Mouse (Mus musculus) heart, adult 2 months (tissue): Measurements from ENCODE around the gene Metap1. TPM values are rescaled to one million over a fixed set of nuclear protein-coding genes. Genes with fewer than 3 reads are reported as not detected.
"Not testable (repeated sequence)": the region's sequence is repeated elsewhere in the genome, so short reads cannot be mapped to it uniquely, and the experiment has no call there.

ENCODE experiments used
- DNase-seq, 2 experiments: peaks; one replicate each; pipeline ENCODE4 v3.0.0; 2021
- H3K27ac ChIP-seq: fragments of 200-600 bp; 2 replicates; pipeline ENCODE4 v1.8.1; 2022
- H3K27me3 ChIP-seq: fragments of 200-500 bp; 2 replicates; pipeline ENCODE4 v1.6.1; 2012; ENCODE audit warnings: mild to moderate bottlenecking, low read length, inconsistent platforms, mixed read lengths; ENCODE audit not compliant: control insufficient read depth, insufficient read depth
- H3K36me3 ChIP-seq: fragments of 200-500 bp; 2 replicates; pipeline ENCODE4 v1.6.1; 2012; ENCODE audit warnings: low read length, inconsistent platforms; ENCODE audit not compliant: control insufficient read depth, insufficient read depth
- H3K4me1 ChIP-seq: fragments of 200-500 bp; 2 replicates; pipeline ENCODE4 v1.6.1; 2011; ENCODE audit warnings: low read length; ENCODE audit not compliant: control insufficient read depth, insufficient read depth
- H3K4me3 ChIP-seq: fragments of 200-600 bp; 2 replicates; pipeline ENCODE4 v1.8.1; 2022
- H3K79me2 ChIP-seq: fragments of 200-500 bp; replicated peaks from 2 replicates; pipeline ENCODE4 v1.6.1; 2012; ENCODE audit warnings: mild to moderate bottlenecking, inconsistent platforms, low read length, moderate library complexity, mixed read lengths; ENCODE audit not compliant: control insufficient read depth, insufficient read depth
- H3K9ac ChIP-seq: fragments of 200-500 bp; 2 replicates; pipeline ENCODE4 v1.6.1; 2012; ENCODE audit warnings: low read depth, mild to moderate bottlenecking, control low read depth, inconsistent platforms, low read length, mixed read lengths
- CTCF ChIP-seq: fragments of 200-600 bp; IDR thresholded peaks from 2 replicates; pipeline ENCODE4 v1.8.1; 2022; ENCODE audit warnings: antibody characterized with exemption, mild to moderate bottlenecking, moderate library complexity
- EP300 ChIP-seq: fragments of 200-500 bp; IDR thresholded peaks from 2 replicates; pipeline ENCODE4 v1.6.1; 2011; ENCODE audit warnings: low read depth, low read length, control low read depth; ENCODE audit not compliant: insufficient read depth
- POLR2A ChIP-seq: fragments of 200-500 bp; IDR thresholded peaks from 2 replicates; pipeline ENCODE4 v1.6.1; 2011; ENCODE audit warnings: mild to moderate bottlenecking, low read depth, low read length, control low read depth; ENCODE audit not compliant: insufficient read depth
- WGBS: fragments of 180-500 bp; shearing (Covaris S2); methylation state at CpG from one replicate; pipeline ENCODE4 v1.1.7; 2018; 5-methylcytosine and 5-hydroxymethylcytosine counted together
- intact Hi-C: fragments of 180-260 bp; cut with DNase I; formaldehyde crosslinking; loops from one replicate; pipeline ENCODE4 v1.15.1; 2025
- polyA plus RNA-seq: library from polyadenylated mRNA; depleted of rRNA; stranded (reverse); fragments of >200 nt; gene quantifications from 2 replicates; pipeline ENCODE4 v1.2.3, GENCODE M21; 2012
- total RNA-seq, 2 experiments: library from RNA; stranded (reverse); gene quantifications; 2 replicates each; pipeline ENCODE4 v1.2.3; 2021

The Metap1 gene
- total and polyA plus RNA-seq, 3 experiments = 21.3 to 39.1 (median 34.5) TPM

- no peak for TF ChIP-seq EP300
- TF ChIP-seq POLR2A = no peak
- no peak for TF ChIP-seq CTCF
- H3K36me3 ChIP-seq = peaks cover 7% of the 10 kb centered on the region
Measured at GRCm38 (mm10) chr3:138483240-138483639, 6.1 kb downstream of the Metap1 start.

GRCm38 (mm10) chr3:138481526-138482284, 7.6 kb downstream of the Metap1 start:
- TF ChIP-seq POLR2A (no peak), CTCF (no peak), EP300 (no peak)
- intact Hi-C loops = no loop called here
- 46% methylated on average over 14 of the region's 14 CpGs for WGBS
- peak overlapping the region; percentile 7; the same call in 1 of the 2 replicates for H3K4me3 ChIP-seq
- H3K27ac ChIP-seq = no peak overlapping the region
- H3K79me2 ChIP-seq = peaks cover 4% of the 10 kb centered on the region
- H3K4me1 ChIP-seq = peaks cover 4% of the 10 kb centered on the region
- DNase-seq = no peak
- H3K27me3 ChIP-seq = no peaks in the 10 kb centered on the region
- peaks cover 3% of the 10 kb centered on the region; the same call in 1 of the 2 replicates for H3K36me3 ChIP-seq
- H3K9ac ChIP-seq = no peak overlapping the region

More at GRCm38 (mm10) chr3:138483240-138483639, 6.1 kb downstream of the Metap1 start:
- WGBS = 69% methylated on average over 2 of the region's 2 CpGs
- Histone ChIP-seq H3K4me3 (no peak overlapping the region), H3K27ac (no peak overlapping the region), H3K79me2 (peaks cover 4% of the 10 kb centered on the region), H3K27me3 (no peaks in the 10 kb centered on the region), H3K4me1 (peaks cover 4% of the 10 kb centered on the region), H3K9ac (no peak overlapping the region)
- DNase-seq = no peak
- intact Hi-C loops = no loop called here

GRCm38 (mm10) chr3:138479489-138479888, 9.8 kb downstream of the Metap1 start:
- Histone ChIP-seq H3K4me3 (no peak overlapping the region), H3K9ac (no peak overlapping the region), H3K79me2 (peaks cover 2% of the 10 kb centered on the region; the same call in 1 of the 2 replicates), H3K36me3 (peaks cover 3% of the 10 kb centered on the region; the same call in 1 of the 2 replicates), H3K27ac (no peak overlapping the region), H3K27me3 (no peaks in the 10 kb centered on the region), H3K4me1 (peaks cover 3% of the 10 kb centered on the region)
- TF ChIP-seq CTCF (no peak), EP300 (no peak), POLR2A (no peak)
- DNase-seq = no peak
- WGBS = 92% methylated on average over 8 of the region's 8 CpGs
- intact Hi-C loops = no loop called here

GRCm38 (mm10) chr3:138471066-138471465, 18.2 kb downstream of the Metap1 start:
- Histone ChIP-seq H3K27ac (no peak overlapping the region), H3K4me1 (no peaks in the 10 kb centered on the region), H3K4me3 (no peak overlapping the region), H3K79me2 (no peaks in the 10 kb centered on the region), H3K27me3 (no peaks in the 10 kb centered on the region), H3K36me3 (peaks cover 5% of the 10 kb centered on the region), H3K9ac (no peak overlapping the region)
- intact Hi-C loops = no loop called here
- no peak for TF ChIP-seq EP300
- TF ChIP-seq CTCF = no peak
- no peak for TF ChIP-seq POLR2A
- DNase-seq = no peak
- 84% methylated on average over 3 of the region's 3 CpGs for WGBS

GRCm38 (mm10) chr3:138466656-138467055, 22.7 kb downstream of the Metap1 start:
- H3K27me3 ChIP-seq, DNase-seq, H3K9ac ChIP-seq, H3K79me2 ChIP-seq, H3K27ac ChIP-seq, H3K4me1 ChIP-seq, H3K36me3 ChIP-seq, H3K4me3 ChIP-seq: not testable (repeated sequence)
- intact Hi-C loops = loop anchor here (10.0 kb wide), 1 partner anchor 148 kb away; no protein-coding TSS in a partner anchor
- 93% methylated on average over 1 of the region's 1 CpGs for WGBS

GRCm38 (mm10) chr3:138464573-138465147, 24.7 kb downstream of the Metap1 start:
- no peak overlapping the region for H3K27ac ChIP-seq
- H3K79me2 ChIP-seq = no peaks in the 10 kb centered on the region
- H3K4me1 ChIP-seq = no peaks in the 10 kb centered on the region
- TF ChIP-seq POLR2A (no peak), EP300 (no peak), CTCF (no peak)
- H3K9ac ChIP-seq = no peak overlapping the region
- peaks cover 8% of the 10 kb centered on the region for H3K36me3 ChIP-seq
- H3K27me3 ChIP-seq = no peaks in the 10 kb centered on the region
- WGBS = 65% methylated on average over 16 of the region's 16 CpGs
- no peak overlapping the region for H3K4me3 ChIP-seq
- intact Hi-C loops = loop anchor here (10.0 kb wide), 1 partner anchor 150 kb away; no protein-coding TSS in a partner anchor
- DNase-seq = no peak
